Mouse (Mus musculus) frontal cortex, postnatal 10 days (tissue): ENCODE results near the gene Nmnat2.

Experiments
- DNase-seq, 2 experiments: peaks; one replicate each; pipeline ENCODE4 v3.0.0; 2022; ENCODE audit warnings: low spot score in 2 of 2, mixed read lengths in 1 of 2

Gene Nmnat2

DNA sequence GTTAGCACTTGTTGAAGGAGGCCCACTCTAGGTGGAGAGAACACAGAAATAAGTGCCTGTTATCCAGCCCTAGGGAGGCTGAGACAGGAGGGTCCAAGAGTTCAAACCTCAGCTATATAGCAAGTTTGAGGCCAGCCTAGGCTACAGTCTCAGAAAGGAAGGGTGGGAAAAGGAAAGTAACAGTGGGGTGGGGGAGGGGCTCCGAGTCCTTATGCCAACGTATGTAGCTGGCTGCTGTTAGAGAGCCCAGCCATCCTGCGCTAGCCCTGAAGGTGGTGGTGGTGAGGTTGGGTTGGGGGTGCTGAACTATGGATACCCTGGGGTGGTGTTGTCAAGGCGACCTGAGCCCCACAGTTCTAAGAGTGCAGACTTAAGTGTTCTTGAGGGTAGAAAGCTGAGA, 138.8 kb downstream of the Nmnat2 start:
- DNase-seq, result no peak

GRCm38 (mm10) chr1:153094226-153095076, 139.7 kb downstream of the Nmnat2 start:
- no peak for DNase-seq

DNA sequence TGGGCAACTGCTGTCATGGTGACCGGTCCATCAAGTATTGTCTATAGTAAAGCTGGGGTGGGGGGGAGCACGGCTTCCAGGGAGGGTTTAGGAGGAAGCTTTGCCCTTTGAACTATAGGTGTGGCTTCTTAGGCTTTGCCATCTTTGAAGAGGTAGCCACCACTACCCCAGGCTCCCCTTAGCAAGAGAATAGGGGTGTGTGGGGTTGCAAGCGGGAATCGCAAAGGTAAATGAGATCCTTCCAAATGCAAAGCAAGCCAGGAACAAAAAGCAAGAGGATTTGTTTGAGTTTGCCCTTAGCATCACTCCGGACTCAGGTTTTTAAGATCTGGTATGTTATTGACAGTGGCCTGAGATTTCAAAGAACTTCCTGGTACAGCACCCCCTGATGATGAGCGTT, 140.5 kb downstream of the Nmnat2 start:
- no peak for DNase-seq

- DNase-seq, result no peak
Observed at GRCm38 (mm10) chr1:153095826-153096727, 141.3 kb downstream of the Nmnat2 start.

GRCm38 (mm10) chr1:153097017-153097675, 142.4 kb downstream of the Nmnat2 start:
- no peak for DNase-seq

DNA sequence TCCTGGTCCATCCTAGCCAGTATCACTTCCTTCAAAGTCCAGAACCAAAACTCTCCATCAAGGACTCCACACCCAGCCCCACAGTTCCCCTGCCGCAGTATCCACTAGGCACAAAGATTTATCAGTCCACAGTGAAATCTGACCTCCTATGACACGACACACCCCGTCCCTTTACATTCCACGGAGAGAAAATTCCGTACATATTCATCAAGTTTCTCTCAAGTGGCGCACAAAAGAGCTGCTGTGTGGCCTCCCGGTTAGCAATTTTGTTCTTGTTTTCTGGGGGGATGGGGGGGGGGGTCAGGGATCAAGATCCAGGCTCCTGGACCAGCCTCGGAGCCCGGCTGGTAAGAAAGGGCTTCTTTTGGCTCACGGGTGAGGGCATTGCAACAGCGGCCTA, 143.8 kb downstream of the Nmnat2 start:
- DNase-seq, result no peak

DNA sequence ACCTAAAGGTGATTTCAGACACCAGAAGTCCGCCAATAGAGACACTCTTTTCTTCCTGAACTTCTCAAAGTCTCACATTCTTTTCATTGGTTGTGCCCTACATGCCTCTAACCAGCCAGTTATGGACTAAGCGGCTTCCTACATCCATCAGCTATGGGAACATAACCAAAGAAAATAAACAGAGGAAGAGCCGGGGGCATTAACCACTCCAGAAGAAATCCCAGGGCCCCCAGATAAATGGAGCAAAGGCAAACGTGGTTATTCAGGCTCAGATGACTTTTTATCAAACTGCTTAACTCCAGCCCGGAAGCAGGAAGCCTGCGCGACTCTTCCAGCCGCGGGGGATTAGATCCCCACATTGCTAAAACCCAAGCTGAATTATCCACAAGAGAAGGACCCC, 146.1 kb downstream of the Nmnat2 start:
- DNase-seq, result no peak

DNA sequence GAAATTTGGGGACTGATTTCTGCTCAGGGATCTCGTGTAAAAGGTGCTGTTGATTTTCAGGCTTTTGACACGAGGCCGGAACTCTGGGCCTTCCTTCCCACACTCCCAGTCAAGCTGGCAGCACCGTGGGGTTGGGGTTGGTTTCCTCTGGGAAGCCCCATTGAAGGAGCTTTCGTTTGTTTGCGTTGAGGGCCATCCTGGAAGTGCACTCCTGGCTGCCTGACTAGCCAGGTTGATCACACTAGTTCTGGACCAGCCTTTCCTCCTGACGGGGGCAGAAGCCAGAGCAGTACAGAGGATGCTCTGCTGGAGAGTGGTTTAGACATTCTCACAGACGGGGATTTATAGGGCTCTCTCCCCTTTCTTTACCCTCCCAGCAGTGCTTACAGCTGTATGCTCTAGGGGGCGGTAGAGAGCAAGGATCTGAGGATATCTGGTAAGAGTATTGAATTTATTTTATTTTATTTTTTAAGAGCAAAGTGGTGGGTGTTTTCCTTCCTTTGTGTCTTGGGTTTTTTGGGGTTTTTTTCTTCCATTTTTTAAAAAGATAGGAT, 146.6 kb downstream of the Nmnat2 start:
- DNase-seq, result no peak

GRCm38 (mm10) chr1:153102296-153103185, 147.7 kb downstream of the Nmnat2 start:
- DNase-seq, result no peak

DNA sequence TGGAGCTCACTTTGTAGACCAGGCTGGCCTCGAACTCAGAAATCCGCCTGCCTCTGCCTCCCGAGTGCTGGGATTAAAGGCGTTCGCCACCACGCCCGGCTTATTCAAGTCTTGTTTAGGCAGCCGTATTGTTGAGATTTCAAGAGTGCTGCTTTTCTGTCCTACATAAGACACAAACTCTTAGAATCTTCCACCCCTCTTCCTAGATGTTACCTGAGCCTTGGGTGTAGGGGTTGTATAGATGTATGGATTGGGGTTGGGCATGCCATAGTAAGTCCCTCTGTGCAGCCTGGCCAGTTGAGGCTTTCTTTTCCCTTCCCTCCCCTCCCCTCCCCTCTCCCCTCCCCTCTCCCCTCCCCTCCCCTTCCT, 148.4 kb downstream of the Nmnat2 start:
- no peak for DNase-seq

DNA sequence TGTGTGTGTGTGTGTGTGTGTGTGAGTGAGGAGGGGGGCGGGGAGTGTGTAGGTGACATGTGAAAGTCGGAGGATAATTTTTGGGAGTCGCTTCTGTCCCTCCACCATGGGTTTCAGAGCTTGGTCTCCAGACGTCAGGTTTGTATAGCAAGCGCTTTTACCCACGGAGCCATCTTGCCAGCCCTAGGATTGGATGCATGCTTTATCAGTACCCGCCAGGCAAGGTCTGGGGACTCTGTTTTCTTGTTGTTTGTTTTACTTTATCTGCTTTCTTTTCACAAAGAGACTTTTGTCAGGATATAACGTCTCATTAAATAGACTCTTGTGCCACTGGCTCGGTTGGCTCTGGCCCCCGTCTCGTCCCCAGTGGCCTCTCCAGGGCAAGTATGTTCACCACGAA, 150.0 kb downstream of the Nmnat2 start:
- no peak for DNase-seq

GRCm38 (mm10) chr1:153107866-153108265, 153.1 kb downstream of the Nmnat2 start:
- no peak for DNase-seq

- no peak for DNase-seq
Observed at GRCm38 (mm10) chr1:153109346-153109745, 154.6 kb downstream of the Nmnat2 start.

DNA sequence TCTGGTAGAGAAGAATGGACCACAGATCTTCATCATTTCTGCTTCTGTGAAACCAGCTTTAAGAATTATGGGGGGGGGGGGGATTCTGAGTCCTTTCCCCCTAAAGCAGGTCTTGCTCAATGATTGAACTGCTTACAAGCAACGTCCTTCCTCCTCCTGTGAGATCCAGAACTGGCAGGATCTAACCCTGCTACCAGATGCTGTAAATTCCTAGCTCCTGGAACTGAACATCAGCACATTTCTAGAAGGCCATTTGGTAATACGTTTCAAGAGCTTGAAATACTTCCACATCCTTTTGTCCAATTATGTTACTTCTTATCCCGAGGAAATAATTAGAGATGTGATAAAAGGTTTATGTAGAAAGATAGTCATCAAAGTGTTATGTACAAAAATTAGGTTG, 155.0 kb downstream of the Nmnat2 start:
- DNase-seq, result no peak

- no peak for DNase-seq
Observed at GRCm38 (mm10) chr1:153111596-153111995, 156.8 kb downstream of the Nmnat2 start.

- no peak for DNase-seq
Observed at GRCm38 (mm10) chr1:153115315-153115714, 160.5 kb downstream of the Nmnat2 start.

DNA sequence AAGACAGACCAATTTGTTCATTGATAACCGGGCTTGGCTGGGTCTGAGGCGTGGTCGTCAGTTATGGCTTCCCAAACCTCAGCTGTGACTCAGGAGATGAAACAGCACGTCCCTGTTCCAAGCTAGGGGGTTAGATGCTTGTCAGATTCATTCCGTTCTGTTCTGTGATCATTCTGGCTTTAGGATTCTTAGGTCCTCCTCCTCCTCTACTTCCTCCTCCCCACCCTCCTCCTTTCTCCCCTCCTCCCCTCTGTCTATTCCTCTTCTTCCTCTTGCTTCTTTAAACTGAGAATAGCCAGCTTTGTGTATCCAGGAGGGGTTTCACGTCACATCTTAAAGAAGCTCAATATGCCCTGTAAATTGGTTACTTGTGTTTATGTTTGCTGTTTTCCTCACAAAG, 165.8 kb downstream of the Nmnat2 start:
- no peak for DNase-seq

- DNase-seq, result no peak
Observed at GRCm38 (mm10) chr1:153121320-153121719, 166.5 kb downstream of the Nmnat2 start.

DNA sequence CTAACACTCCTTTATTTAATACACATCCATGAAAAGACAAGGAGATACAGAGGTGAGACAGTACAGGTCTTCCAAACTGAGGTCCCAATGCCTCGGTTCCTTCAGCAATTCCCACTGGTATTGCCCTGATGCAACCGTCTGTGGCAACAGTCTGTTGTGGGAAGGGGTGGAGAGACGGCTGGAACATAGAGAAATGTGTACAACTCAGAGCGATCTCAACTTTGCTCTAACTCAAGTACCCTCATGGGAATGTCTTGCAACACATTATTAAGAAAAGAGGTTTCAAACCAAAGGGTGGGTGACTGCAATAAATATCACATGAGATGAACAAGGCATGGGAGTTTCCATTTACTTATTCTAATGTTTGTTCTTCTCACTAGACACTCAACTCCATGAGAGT, 168.0 kb downstream of the Nmnat2 start:
- DNase-seq, result no peak

DNA sequence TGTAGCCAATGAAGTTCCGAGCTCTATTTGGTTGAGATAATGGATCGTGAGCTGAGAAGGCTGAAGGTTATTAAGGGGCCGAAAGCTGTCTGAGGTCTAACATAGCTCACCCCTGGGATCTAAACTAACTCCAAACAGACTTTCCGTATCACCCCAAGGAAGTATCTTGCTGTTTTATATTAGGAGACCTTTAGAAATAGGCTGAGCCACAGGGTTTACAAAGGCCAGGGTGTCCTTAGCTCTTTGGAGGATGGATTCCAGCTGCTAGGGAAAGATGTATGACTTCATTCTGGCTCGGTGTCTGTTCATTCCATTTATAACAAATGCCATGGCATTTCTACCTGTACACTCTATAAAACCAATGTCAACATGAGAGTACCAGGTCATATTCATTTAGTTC, 169.7 kb downstream of the Nmnat2 start:
- no peak for DNase-seq
